Mouse (Mus musculus): ENCODE data around the gene Ssh2. TPM values are rescaled to one million over a fixed set of nuclear protein-coding genes. Genes with fewer than 3 reads are reported as not detected.

Gene Ssh2
- polyA plus RNA-seq, 1 experiment from 2014 or later = 7.4 TPM

- 73% methylated on average over 6 of the region's 6 CpGs for WGBS
- Histone ChIP-seq H3K4me1 (ENCODE audit: insufficient read depth, low read length) (peaks cover 65% of the 10 kb centered on the region), H3K4me2 (replicated peaks; ENCODE audit: low read depth, low read length) (peak overlapping the region; percentile 97; the same call in 1 of the 2 replicates), H3K36me3 (ENCODE audit: insufficient read depth, low read length) (no peaks in the 10 kb centered on the region), H3K9ac (replicated peaks; ENCODE audit: low read length) (no peak overlapping the region), H3K27me3 (ENCODE audit: insufficient read depth, low read length) (no peaks in the 10 kb centered on the region), H3K9me3 (ENCODE audit: low read length) (no peaks in the 10 kb centered on the region), H3K27ac (ENCODE audit: low read length) (peak overlapping the region; percentile 21; the same call in 1 of the 2 replicates), H3K4me3 (ENCODE audit: low read length) (0 out of 2 replicates have a peak overlapping the region, but pooled peaks have one; percentile 91)
- ATAC-seq (ENCODE audit: low FRiP score, low TSS enrichment) = no peak
Measured at GRCm38 (mm10) chr11:77490451-77490850, 274.4 kb downstream of the Ssh2 start.

- under 1% methylated on average over 13 of the region's 13 CpGs for WGBS
- Histone ChIP-seq H3K4me3 (ENCODE audit: low read length) (peak overlapping the region; percentile 92), H3K9me3 (ENCODE audit: low read length) (no peaks in the 10 kb centered on the region), H3K4me1 (ENCODE audit: insufficient read depth, low read length) (peaks cover 65% of the 10 kb centered on the region), H3K4me2 (replicated peaks; ENCODE audit: low read depth, low read length) (peak overlapping the region; percentile 91), H3K27ac (ENCODE audit: low read length) (peak overlapping the region; percentile 87), H3K27me3 (ENCODE audit: insufficient read depth, low read length) (no peaks in the 10 kb centered on the region), H3K9ac (replicated peaks; ENCODE audit: low read length) (peak overlapping the region; percentile 96), H3K36me3 (ENCODE audit: insufficient read depth, low read length) (no peaks in the 10 kb centered on the region)
- peak; percentile 63 for ATAC-seq (ENCODE audit: low FRiP score, low TSS enrichment)
Measured at GRCm38 (mm10) chr11:77491123-77491501, 275.0 kb downstream of the Ssh2 start.

- H3K36me3 ChIP-seq (ENCODE audit: insufficient read depth, low read length) = no peaks in the 10 kb centered on the region
- H3K9me3 ChIP-seq (ENCODE audit: low read length) = no peaks in the 10 kb centered on the region
- peak; percentile 72 for ATAC-seq (ENCODE audit: low FRiP score, low TSS enrichment)
- peak overlapping the region; percentile 96 for H3K9ac ChIP-seq (replicated peaks; ENCODE audit: low read length)
- H3K4me1 ChIP-seq (ENCODE audit: insufficient read depth, low read length) = peaks cover 69% of the 10 kb centered on the region
- no peaks in the 10 kb centered on the region for H3K27me3 ChIP-seq (ENCODE audit: insufficient read depth, low read length)
- peak overlapping the region; percentile 87 for H3K27ac ChIP-seq (ENCODE audit: low read length)
- WGBS = under 1% methylated on average over 23 of the region's 23 CpGs
- H3K4me3 ChIP-seq (ENCODE audit: low read length) = peak overlapping the region; percentile 92
- H3K4me2 ChIP-seq (replicated peaks; ENCODE audit: low read depth, low read length) = peak overlapping the region; percentile 91
Measured at GRCm38 (mm10) chr11:77491502-77492291, 275.6 kb downstream of the Ssh2 start.

GRCm38 (mm10) chr11:77492311-77492871 lies 276.3 kb downstream of the Ssh2 start:
- H3K27ac ChIP-seq (ENCODE audit: low read length) = peak overlapping the region; percentile 87
- ATAC-seq (ENCODE audit: low FRiP score, low TSS enrichment) = no peak
- 0% methylated on average over 12 of the region's 18 CpGs for WGBS
- peak overlapping the region; percentile 96 for H3K9ac ChIP-seq (replicated peaks; ENCODE audit: low read length)
- H3K4me2 ChIP-seq (replicated peaks; ENCODE audit: low read depth, low read length) = peak overlapping the region; percentile 91
- H3K4me1 ChIP-seq (ENCODE audit: insufficient read depth, low read length) = peaks cover 72% of the 10 kb centered on the region
- no peaks in the 10 kb centered on the region for H3K27me3 ChIP-seq (ENCODE audit: insufficient read depth, low read length)
- peak overlapping the region; percentile 92 for H3K4me3 ChIP-seq (ENCODE audit: low read length)
- no peaks in the 10 kb centered on the region for H3K36me3 ChIP-seq (ENCODE audit: insufficient read depth, low read length)
- no peaks in the 10 kb centered on the region for H3K9me3 ChIP-seq (ENCODE audit: low read length)

GRCm38 (mm10) chr11:77492911-77493332 lies 276.8 kb downstream of the Ssh2 start:
- peak overlapping the region; percentile 87 for H3K27ac ChIP-seq (ENCODE audit: low read length)
- peak overlapping the region; percentile 96 for H3K9ac ChIP-seq (replicated peaks; ENCODE audit: low read length)
- ATAC-seq (ENCODE audit: low FRiP score, low TSS enrichment) = peak; percentile 75
- no peaks in the 10 kb centered on the region for H3K27me3 ChIP-seq (ENCODE audit: insufficient read depth, low read length)
- H3K4me2 ChIP-seq (replicated peaks; ENCODE audit: low read depth, low read length) = peak overlapping the region; percentile 91
- peaks cover 78% of the 10 kb centered on the region for H3K4me1 ChIP-seq (ENCODE audit: insufficient read depth, low read length)
- 0% methylated on average over 31 of the region's 32 CpGs for WGBS
- no peaks in the 10 kb centered on the region for H3K9me3 ChIP-seq (ENCODE audit: low read length)
- peak overlapping the region; percentile 92 for H3K4me3 ChIP-seq (ENCODE audit: low read length)
- H3K36me3 ChIP-seq (ENCODE audit: insufficient read depth, low read length) = no peaks in the 10 kb centered on the region

GRCm38 (mm10) chr11:77493512-77494343 lies 277.6 kb downstream of the Ssh2 start, which contains the start of gene Git1:
TSS of gene Git1 (plus strand) at chr11:77493562.
- peaks cover 77% of the 10 kb centered on the region for H3K4me1 ChIP-seq (ENCODE audit: insufficient read depth, low read length)
- H3K4me3 ChIP-seq (ENCODE audit: low read length) = peak within 1 kb of the TSS; percentile 92
- WGBS = under 1% methylated on average over 59 of the region's 74 CpGs
- no peaks in the 10 kb centered on the region for H3K27me3 ChIP-seq (ENCODE audit: insufficient read depth, low read length)
- H3K9me3 ChIP-seq (ENCODE audit: low read length) = no peaks in the 10 kb centered on the region
- H3K27ac ChIP-seq (ENCODE audit: low read length) = peak within 1 kb of the TSS; percentile 87
- H3K36me3 ChIP-seq (ENCODE audit: insufficient read depth, low read length) = no peaks in the 10 kb centered on the region
- ATAC-seq (ENCODE audit: low FRiP score, low TSS enrichment) = no peak
- peak within 1 kb of the TSS; percentile 96 for H3K9ac ChIP-seq (replicated peaks; ENCODE audit: low read length)
- peak within 1 kb of the TSS; percentile 91 for H3K4me2 ChIP-seq (replicated peaks; ENCODE audit: low read depth, low read length)

- peaks cover 2% of the 10 kb centered on the region for H3K36me3 ChIP-seq (ENCODE audit: insufficient read depth, low read length)
- peak overlapping the region; percentile 87 for H3K27ac ChIP-seq (ENCODE audit: low read length)
- H3K27me3 ChIP-seq (ENCODE audit: insufficient read depth, low read length) = no peaks in the 10 kb centered on the region
- no peaks in the 10 kb centered on the region for H3K9me3 ChIP-seq (ENCODE audit: low read length)
- H3K4me2 ChIP-seq (replicated peaks; ENCODE audit: low read depth, low read length) = peak overlapping the region; percentile 91
- 17% methylated on average over 4 of the region's 4 CpGs for WGBS
- peak overlapping the region; percentile 92 for H3K4me3 ChIP-seq (ENCODE audit: low read length)
- H3K4me1 ChIP-seq (ENCODE audit: insufficient read depth, low read length) = peaks cover 72% of the 10 kb centered on the region
- ATAC-seq (ENCODE audit: low FRiP score, low TSS enrichment) = no peak
- H3K9ac ChIP-seq (replicated peaks; ENCODE audit: low read length) = peak overlapping the region; percentile 96
Measured at GRCm38 (mm10) chr11:77494344-77494676, 278.2 kb downstream of the Ssh2 start.

GRCm38 (mm10) chr11:77494782-77495181 lies 278.7 kb downstream of the Ssh2 start:
- H3K36me3 ChIP-seq (ENCODE audit: insufficient read depth, low read length) = peaks cover 7% of the 10 kb centered on the region
- peak overlapping the region; percentile 91 for H3K4me2 ChIP-seq (replicated peaks; ENCODE audit: low read depth, low read length)
- H3K27ac ChIP-seq (ENCODE audit: low read length) = no peak overlapping the region; the same call in 1 of the 2 replicates
- no peaks in the 10 kb centered on the region for H3K9me3 ChIP-seq (ENCODE audit: low read length)
- H3K27me3 ChIP-seq (ENCODE audit: insufficient read depth, low read length) = no peaks in the 10 kb centered on the region
- peak overlapping the region; percentile 92 for H3K4me3 ChIP-seq (ENCODE audit: low read length)
- WGBS = 56% methylated on average over 6 of the region's 6 CpGs
- ATAC-seq (ENCODE audit: low FRiP score, low TSS enrichment) = no peak
- H3K4me1 ChIP-seq (ENCODE audit: insufficient read depth, low read length) = peaks cover 72% of the 10 kb centered on the region
- H3K9ac ChIP-seq (replicated peaks; ENCODE audit: low read length) = peak overlapping the region; percentile 96; the same call in 1 of the 2 replicates

GRCm38 (mm10) chr11:77495507-77495906 lies 279.4 kb downstream of the Ssh2 start:
- Histone ChIP-seq H3K4me3 (ENCODE audit: low read length) (no peak overlapping the region), H3K27ac (ENCODE audit: low read length) (0 out of 2 replicates have a peak overlapping the region, but pooled peaks have one; percentile 32), H3K4me2 (replicated peaks; ENCODE audit: low read depth, low read length) (no peak overlapping the region)

More at GRCm38 (mm10) chr11:77495507-77495906, 279.4 kb downstream of the Ssh2 start:
- H3K36me3 ChIP-seq (ENCODE audit: insufficient read depth, low read length) = peaks cover 14% of the 10 kb centered on the region
- ATAC-seq (ENCODE audit: low FRiP score, low TSS enrichment) = no peak
- H3K9ac ChIP-seq (replicated peaks; ENCODE audit: low read length) = 0 out of 2 replicates have a peak overlapping the region, but pooled peaks have one; percentile 9
- peaks cover 66% of the 10 kb centered on the region for H3K4me1 ChIP-seq (ENCODE audit: insufficient read depth, low read length)
- no peaks in the 10 kb centered on the region for H3K9me3 ChIP-seq (ENCODE audit: low read length)
- H3K27me3 ChIP-seq (ENCODE audit: insufficient read depth, low read length) = no peaks in the 10 kb centered on the region

All from kidney, embryonic 16.5 days (tissue).